Mouse (Mus musculus): ENCODE results near the gene Map3k14.

DNA sequence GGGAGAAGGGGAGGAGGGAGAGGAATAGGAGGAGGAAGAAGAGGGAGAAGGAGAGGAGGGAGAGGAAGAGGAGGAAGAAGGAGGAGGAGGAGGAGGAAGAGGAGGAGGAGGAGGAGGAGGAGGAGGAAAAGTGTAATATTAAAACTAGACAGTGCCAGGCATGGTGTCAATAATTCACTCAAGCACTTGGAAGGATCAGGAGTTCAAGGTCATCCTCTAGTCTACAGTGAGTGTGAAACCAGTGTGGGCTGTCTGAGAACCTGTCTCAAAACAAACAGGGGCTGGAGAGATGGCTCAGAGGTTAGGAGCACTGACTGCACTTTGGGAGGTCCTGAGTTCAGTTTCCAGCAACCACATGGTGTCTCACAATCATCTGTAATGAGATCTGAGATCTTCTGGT, 64.9 kb downstream of the Map3k14 start:
- no peak for TF ChIP-seq CTCF (IDR thresholded peaks at IDR 0.05; ENCODE audit: extremely low read depth, insufficient read length, insufficient replicate concordance, low read depth, low read length)
- TF ChIP-seq POLR2A (IDR thresholded peaks at IDR 0.05; ENCODE audit: low read depth, low read length), result no peak

Data from small intestine, adult 2 months (tissue).